Mouse (Mus musculus) embryonic facial prominence, embryonic 11.5 days (tissue): ENCODE results near the gene 3110082I17Rik. TPM values are rescaled to one million over a fixed set of nuclear protein-coding genes. Genes with fewer than 3 reads are reported as not detected.
A peak's percentile ranks its signal among the peaks of the same experiment; 100 is the strongest.

ENCODE experiments used
- ATAC-seq: fragments of 200-750 bp; cut with Nextera tagmentation; replicated peaks from 2 replicates; pipeline ENCODE4 v1.8.0; 2017; ENCODE audit warnings: low read depth; ENCODE audit not compliant: insufficient number of reproducible peaks, low FRiP score, low TSS enrichment
- DNase-seq: peaks from one replicate; pipeline ENCODE4 v3.0.0-alpha.2; 2015; ENCODE audit warnings: low spot score
- H3K27ac ChIP-seq: fragments of 300-500 bp; sonication (generic); replicated peaks from 2 replicates; pipeline ENCODE4 v1.5.1; 2014; ENCODE audit warnings: mild to moderate bottlenecking, low read depth, low read length, control low read depth
- H3K27me3 ChIP-seq: fragments of 300-500 bp; sonication (generic); 2 replicates; pipeline ENCODE4 v1.6.1; 2014; ENCODE audit warnings: mild to moderate bottlenecking, low read length, moderate library complexity, mixed read lengths; ENCODE audit not compliant: control insufficient read depth, insufficient read depth
- H3K36me3 ChIP-seq: fragments of 300-500 bp; sonication (generic); replicated peaks from 2 replicates; pipeline ENCODE4 v1.6.1; 2014; ENCODE audit warnings: low read depth, mild to moderate bottlenecking, low read length, moderate library complexity, mixed read lengths; ENCODE audit not compliant: control insufficient read depth, insufficient read depth
- H3K4me1 ChIP-seq: fragments of 300-500 bp; sonication (generic); 2 replicates; pipeline ENCODE4 v1.6.1; 2014; ENCODE audit warnings: low read length, mixed read lengths; ENCODE audit not compliant: control insufficient read depth, insufficient read depth
- H3K4me2 ChIP-seq: fragments of 300-500 bp; sonication (generic); 2 replicates; pipeline ENCODE4 v1.6.1; 2014; ENCODE audit warnings: low read depth, mild to moderate bottlenecking, control low read depth, low read length, moderate library complexity
- H3K4me3 ChIP-seq: fragments of 300-500 bp; sonication (generic); 2 replicates; pipeline ENCODE4 v1.5.1; 2014; ENCODE audit warnings: low read depth, low read length, control low read depth
- H3K9ac ChIP-seq: fragments of 300-500 bp; sonication (generic); replicated peaks from 2 replicates; pipeline ENCODE4 v1.6.1; 2014; ENCODE audit warnings: mild to moderate bottlenecking, control low read depth, low read length
- H3K9me3 ChIP-seq: fragments of 300-500 bp; sonication (generic); replicated peaks from 2 replicates; pipeline ENCODE4 v1.6.1; 2016; ENCODE audit warnings: mild to moderate bottlenecking, low read length, inconsistent platforms, mixed read lengths; ENCODE audit not compliant: control insufficient read depth
- WGBS: fragments of 180-500 bp; shearing (Covaris S2); extraction: QIAGEN DNeasy Blood & Tissue Kit; methylation state at CpG from one replicate; pipeline ENCODE4 v1.1.7; 2014; 5-methylcytosine and 5-hydroxymethylcytosine counted together
- polyA plus RNA-seq: library from polyadenylated mRNA; unstranded; fragments of >200 nt; fragmentation: Nextera tagmentation; extraction: Ambion mirVana; gene quantifications from 2 replicates; pipeline ENCODE4 v1.2.1, GENCODE M21; 2014

Gene 3110082I17Rik
- polyA plus RNA-seq, 1 experiment from 2014 or later = 27.1 TPM

- 70% methylated on average over 4 of the region's 4 CpGs for WGBS
- no peak for ATAC-seq
- H3K36me3 ChIP-seq = no peaks in the 10 kb centered on the region; the same call in none of the 2 replicates
- H3K4me2 ChIP-seq = no peak overlapping the region
- H3K4me1 ChIP-seq = no peaks in the 10 kb centered on the region
- no peak overlapping the region for H3K27ac ChIP-seq
- no peak overlapping the region for H3K4me3 ChIP-seq
- H3K9ac ChIP-seq = no peak overlapping the region
- no peaks in the 10 kb centered on the region for H3K27me3 ChIP-seq
- H3K9me3 ChIP-seq = no peaks in the 10 kb centered on the region
- DNase-seq = no peak
Measured at GRCm38 (mm10) chr5:139466801-139467200, 6.5 kb upstream of the 3110082I17Rik start.

- Histone ChIP-seq H3K9me3 (no peaks in the 10 kb centered on the region), H3K27ac (no peak overlapping the region), H3K4me1 (no peaks in the 10 kb centered on the region), H3K27me3 (no peaks in the 10 kb centered on the region), H3K36me3 (no peaks in the 10 kb centered on the region; the same call in 1 of the 2 replicates), H3K9ac (no peak overlapping the region), H3K4me3 (no peak overlapping the region), H3K4me2 (no peak overlapping the region)
- DNase-seq = no peak
- ATAC-seq = no peak
- WGBS = 72% methylated on average over 2 of the region's 2 CpGs
Measured at GRCm38 (mm10) chr5:139466373-139466772, 6.0 kb upstream of the 3110082I17Rik start.

- WGBS = 76% methylated on average over 4 of the region's 4 CpGs
- no peak for DNase-seq
Measured at GRCm38 (mm10) chr5:139464874-139465273, 4.5 kb upstream of the 3110082I17Rik start.

GRCm38 (mm10) chr5:139459938-139460337 is 389 bp downstream of the 3110082I17Rik start:
- peak; percentile 1 for DNase-seq
- Histone ChIP-seq H3K36me3 (no peaks in the 10 kb centered on the region), H3K4me2 (peak overlapping the region; percentile 88), H3K4me3 (peak overlapping the region; percentile 65), H3K9me3 (no peaks in the 10 kb centered on the region), H3K4me1 (no peaks in the 10 kb centered on the region), H3K27me3 (no peaks in the 10 kb centered on the region), H3K27ac (no peak overlapping the region), H3K9ac (peak overlapping the region; percentile 62)
- peak; percentile 25; the same call in 1 of the 2 replicates for ATAC-seq
- 12% methylated on average over 10 of the region's 10 CpGs for WGBS

More at GRCm38 (mm10) chr5:139464874-139465273, 4.5 kb upstream of the 3110082I17Rik start:
- no peaks in the 10 kb centered on the region for H3K9me3 ChIP-seq
- no peaks in the 10 kb centered on the region for H3K36me3 ChIP-seq
- H3K27ac ChIP-seq = no peak overlapping the region
- H3K27me3 ChIP-seq = no peaks in the 10 kb centered on the region
- H3K9ac ChIP-seq = no peak overlapping the region
- ATAC-seq = no peak
- no peaks in the 10 kb centered on the region for H3K4me1 ChIP-seq
- no peak overlapping the region for H3K4me3 ChIP-seq
- no peak overlapping the region for H3K4me2 ChIP-seq

GRCm38 (mm10) chr5:139457241-139457640 is 3.1 kb downstream of the 3110082I17Rik start:
- H3K27me3 ChIP-seq = no peaks in the 10 kb centered on the region
- no peak overlapping the region for H3K4me2 ChIP-seq
- no peak for ATAC-seq
- H3K27ac ChIP-seq = no peak overlapping the region
- H3K9me3 ChIP-seq = no peaks in the 10 kb centered on the region
- no peak for DNase-seq
- no peaks in the 10 kb centered on the region for H3K36me3 ChIP-seq
- 84% methylated on average over 8 of the region's 8 CpGs for WGBS
- H3K4me1 ChIP-seq = no peaks in the 10 kb centered on the region
- H3K9ac ChIP-seq = no peak overlapping the region
- no peak overlapping the region for H3K4me3 ChIP-seq

GRCm38 (mm10) chr5:139455166-139455565 is 5.2 kb downstream of the 3110082I17Rik start:
- no peak overlapping the region for H3K27ac ChIP-seq
- no peaks in the 10 kb centered on the region for H3K9me3 ChIP-seq
- H3K4me2 ChIP-seq = no peak overlapping the region
- no peak overlapping the region for H3K4me3 ChIP-seq
- H3K27me3 ChIP-seq = no peaks in the 10 kb centered on the region
- H3K4me1 ChIP-seq = no peaks in the 10 kb centered on the region
- DNase-seq = no peak
- H3K9ac ChIP-seq = no peak overlapping the region
- 92% methylated on average over 12 of the region's 12 CpGs for WGBS
- no peak for ATAC-seq
- no peaks in the 10 kb centered on the region for H3K36me3 ChIP-seq

GRCm38 (mm10) chr5:139453031-139453430 is 7.3 kb downstream of the 3110082I17Rik start:
- no peaks in the 10 kb centered on the region for H3K9me3 ChIP-seq
- H3K4me3 ChIP-seq = no peak overlapping the region
- no peaks in the 10 kb centered on the region for H3K27me3 ChIP-seq
- no peak for DNase-seq
- WGBS = 91% methylated on average over 10 of the region's 10 CpGs
- H3K4me2 ChIP-seq = no peak overlapping the region
- H3K4me1 ChIP-seq = no peaks in the 10 kb centered on the region
- H3K27ac ChIP-seq = no peak overlapping the region
- H3K9ac ChIP-seq = no peak overlapping the region
- no peaks in the 10 kb centered on the region for H3K36me3 ChIP-seq
- no peak for ATAC-seq

GRCm38 (mm10) chr5:139449926-139450325 is 10.4 kb downstream of the 3110082I17Rik start:
- Histone ChIP-seq H3K27ac (no peak overlapping the region), H3K27me3 (no peaks in the 10 kb centered on the region), H3K9me3 (no peaks in the 10 kb centered on the region), H3K4me3 (no peak overlapping the region), H3K4me2 (no peak overlapping the region), H3K36me3 (no peaks in the 10 kb centered on the region), H3K9ac (no peak overlapping the region; the same call in 1 of the 2 replicates), H3K4me1 (no peaks in the 10 kb centered on the region)
- ATAC-seq (peak; percentile 29; the same call in 1 of the 2 replicates), DNase-seq (no peak)
- WGBS = 40% methylated on average over 4 of the region's 4 CpGs
